Mouse (Mus musculus) liver, embryonic 15.5 days (tissue): ENCODE data around the gene Ap3s2. TPM values are rescaled to one million over a fixed set of nuclear protein-coding genes. Genes with fewer than 3 reads are reported as not detected.

ENCODE experiments used
- ATAC-seq: fragments of 200-750 bp; cut with Nextera tagmentation; 2 replicates; pipeline ENCODE4 v1.8.0; 2017; ENCODE audit warnings: moderate number of reproducible peaks, mild to moderate bottlenecking, moderate library complexity; ENCODE audit not compliant: insufficient read depth
- H3K27ac ChIP-seq: fragments of 300-500 bp; sonication (generic); replicated peaks from 2 replicates; pipeline ENCODE4 v1.5.1; 2015; ENCODE audit warnings: mild to moderate bottlenecking, inconsistent platforms
- H3K27me3 ChIP-seq: fragments of 300-500 bp; sonication (generic); 2 replicates; pipeline ENCODE4 v1.6.1; 2015; ENCODE audit warnings: mild to moderate bottlenecking, inconsistent platforms
- H3K36me3 ChIP-seq: fragments of 300-500 bp; sonication (generic); replicated peaks from 2 replicates; pipeline ENCODE4 v1.6.1; 2015; ENCODE audit warnings: moderate library complexity, mild to moderate bottlenecking, inconsistent platforms
- H3K4me1 ChIP-seq: fragments of 300-500 bp; sonication (generic); replicated peaks from 2 replicates; pipeline ENCODE4 v1.6.1; 2015; ENCODE audit warnings: inconsistent platforms
- H3K4me2 ChIP-seq: fragments of 300-500 bp; sonication (generic); 2 replicates; pipeline ENCODE4 v1.6.1; 2015; ENCODE audit warnings: moderate library complexity, mild to moderate bottlenecking, inconsistent platforms
- H3K4me3 ChIP-seq: fragments of 300-500 bp; sonication (generic); replicated peaks from 2 replicates; pipeline ENCODE4 v1.5.1; 2015; ENCODE audit warnings: mild to moderate bottlenecking, inconsistent platforms
- H3K9ac ChIP-seq: fragments of 300-500 bp; sonication (generic); 2 replicates; pipeline ENCODE4 v1.6.1; 2015; ENCODE audit warnings: moderate library complexity, mild to moderate bottlenecking, inconsistent platforms
- H3K9me3 ChIP-seq: fragments of 300-500 bp; sonication (generic); replicated peaks from 2 replicates; pipeline ENCODE4 v1.6.1; 2016; ENCODE audit warnings: inconsistent platforms
- WGBS: fragments of 180-500 bp; shearing (Covaris S2); methylation state at CpG from one replicate; pipeline ENCODE4 v1.1.7; 2015; ENCODE audit warnings: mixed read lengths; ENCODE audit not compliant: insufficient replicate concordance; 5-methylcytosine and 5-hydroxymethylcytosine counted together
- polyA plus RNA-seq: library from polyadenylated mRNA; unstranded; fragments of >200 nt; fragmentation: Nextera tagmentation; extraction: Ambion mirVana; gene quantifications from 2 replicates; pipeline ENCODE4 v1.2.1, GENCODE M21; 2015

Gene Ap3s2
- polyA plus RNA-seq, 1 experiment from 2014 or later = 9.5 TPM

- Histone ChIP-seq H3K4me3 (no peak overlapping the region), H3K4me2 (no peak overlapping the region), H3K9me3 (no peaks in the 10 kb centered on the region), H3K4me1 (no peaks in the 10 kb centered on the region), H3K36me3 (peaks cover 10% of the 10 kb centered on the region), H3K27me3 (no peaks in the 10 kb centered on the region), H3K9ac (no peak overlapping the region), H3K27ac (no peak overlapping the region)
- WGBS = 76% methylated on average over 7 of the region's 7 CpGs
- no peak for ATAC-seq
Observed at GRCm38 (mm10) chr7:79883613-79884334, 36.7 kb downstream of the Ap3s2 start.

GRCm38 (mm10) chr7:79881901-79882300, 38.5 kb downstream of the Ap3s2 start:
- Histone ChIP-seq H3K27ac (no peak overlapping the region), H3K9ac (no peak overlapping the region), H3K4me3 (no peak overlapping the region), H3K4me1 (no peaks in the 10 kb centered on the region), H3K27me3 (no peaks in the 10 kb centered on the region), H3K36me3 (peaks cover 10% of the 10 kb centered on the region), H3K4me2 (no peak overlapping the region), H3K9me3 (no peaks in the 10 kb centered on the region)
- no peak for ATAC-seq
- 79% methylated on average over 6 of the region's 6 CpGs for WGBS

- 62% methylated on average over 3 of the region's 3 CpGs for WGBS
- Histone ChIP-seq H3K4me2 (no peak overlapping the region), H3K9ac (no peak overlapping the region), H3K4me3 (no peak overlapping the region), H3K36me3 (peaks cover 10% of the 10 kb centered on the region), H3K27ac (no peak overlapping the region), H3K27me3 (no peaks in the 10 kb centered on the region), H3K9me3 (no peaks in the 10 kb centered on the region), H3K4me1 (no peaks in the 10 kb centered on the region)
- no peak for ATAC-seq
Observed at GRCm38 (mm10) chr7:79880998-79881397, 39.5 kb downstream of the Ap3s2 start.

GRCm38 (mm10) chr7:79880033-79880432, 40.4 kb downstream of the Ap3s2 start:
- Histone ChIP-seq H3K27ac (no peak overlapping the region), H3K27me3 (no peaks in the 10 kb centered on the region), H3K4me1 (no peaks in the 10 kb centered on the region), H3K36me3 (peaks cover 10% of the 10 kb centered on the region), H3K9me3 (no peaks in the 10 kb centered on the region), H3K9ac (no peak overlapping the region), H3K4me3 (no peak overlapping the region), H3K4me2 (no peak overlapping the region)
- ATAC-seq = no peak
- 73% methylated on average over 6 of the region's 6 CpGs for WGBS

- WGBS = 59% methylated on average over 2 of the region's 2 CpGs
- ATAC-seq = no peak
Observed at GRCm38 (mm10) chr7:79878455-79879025, 41.9 kb downstream of the Ap3s2 start.

GRCm38 (mm10) chr7:79873407-79873806, 47.0 kb downstream of the Ap3s2 start:
- no peaks in the 10 kb centered on the region for H3K36me3 ChIP-seq
- H3K27ac ChIP-seq = no peak overlapping the region
- no peaks in the 10 kb centered on the region for H3K27me3 ChIP-seq
- H3K9me3 ChIP-seq = no peaks in the 10 kb centered on the region
- H3K4me3 ChIP-seq = no peak overlapping the region
- H3K4me1 ChIP-seq = no peaks in the 10 kb centered on the region
- no peak overlapping the region for H3K4me2 ChIP-seq
- no peak for ATAC-seq
- WGBS = 62% methylated on average over 6 of the region's 6 CpGs
- no peak overlapping the region for H3K9ac ChIP-seq

More at GRCm38 (mm10) chr7:79878455-79879025, 41.9 kb downstream of the Ap3s2 start:
- H3K27ac ChIP-seq = no peak overlapping the region
- no peaks in the 10 kb centered on the region for H3K4me1 ChIP-seq
- H3K27me3 ChIP-seq = no peaks in the 10 kb centered on the region
- no peak overlapping the region for H3K4me2 ChIP-seq
- H3K4me3 ChIP-seq = no peak overlapping the region
- H3K9ac ChIP-seq = no peak overlapping the region
- peaks cover 10% of the 10 kb centered on the region for H3K36me3 ChIP-seq
- H3K9me3 ChIP-seq = no peaks in the 10 kb centered on the region

GRCm38 (mm10) chr7:79871797-79872345, 48.6 kb downstream of the Ap3s2 start:
- H3K4me2 ChIP-seq = no peak overlapping the region
- no peaks in the 10 kb centered on the region for H3K4me1 ChIP-seq
- 65% methylated on average over 6 of the region's 6 CpGs for WGBS
- no peak overlapping the region for H3K4me3 ChIP-seq
- H3K36me3 ChIP-seq = no peaks in the 10 kb centered on the region
- no peak overlapping the region for H3K27ac ChIP-seq
- H3K9ac ChIP-seq = no peak overlapping the region
- no peak for ATAC-seq
- no peaks in the 10 kb centered on the region for H3K27me3 ChIP-seq
- H3K9me3 ChIP-seq = no peaks in the 10 kb centered on the region

GRCm38 (mm10) chr7:79869072-79869719, 51.3 kb downstream of the Ap3s2 start:
- Histone ChIP-seq H3K27me3 (no peaks in the 10 kb centered on the region), H3K36me3 (no peaks in the 10 kb centered on the region), H3K27ac (no peak overlapping the region), H3K9ac (no peak overlapping the region), H3K4me2 (no peak overlapping the region), H3K4me1 (no peaks in the 10 kb centered on the region), H3K4me3 (no peak overlapping the region), H3K9me3 (no peaks in the 10 kb centered on the region)
- ATAC-seq = no peak
- 32% methylated on average over 6 of the region's 6 CpGs for WGBS

- no peaks in the 10 kb centered on the region for H3K4me1 ChIP-seq
- H3K27me3 ChIP-seq = no peaks in the 10 kb centered on the region
- ATAC-seq = no peak
- H3K9ac ChIP-seq = no peak overlapping the region
- H3K9me3 ChIP-seq = no peaks in the 10 kb centered on the region
- WGBS = 66% methylated on average over 7 of the region's 7 CpGs
- H3K4me3 ChIP-seq = no peak overlapping the region
- no peaks in the 10 kb centered on the region for H3K36me3 ChIP-seq
- H3K4me2 ChIP-seq = no peak overlapping the region
- no peak overlapping the region for H3K27ac ChIP-seq
Observed at GRCm38 (mm10) chr7:79868475-79868874, 52.0 kb downstream of the Ap3s2 start.

GRCm38 (mm10) chr7:79867861-79868260, 52.6 kb downstream of the Ap3s2 start:
- ATAC-seq = no peak
- 67% methylated on average over 13 of the region's 13 CpGs for WGBS
- Histone ChIP-seq H3K36me3 (no peaks in the 10 kb centered on the region), H3K4me1 (no peaks in the 10 kb centered on the region), H3K27me3 (no peaks in the 10 kb centered on the region), H3K9me3 (no peaks in the 10 kb centered on the region), H3K4me2 (no peak overlapping the region), H3K4me3 (no peak overlapping the region), H3K27ac (no peak overlapping the region), H3K9ac (no peak overlapping the region)

- no peak for ATAC-seq
- H3K9ac ChIP-seq = no peak overlapping the region
- no peak overlapping the region for H3K4me3 ChIP-seq
- 71% methylated on average over 3 of the region's 3 CpGs for WGBS
- no peak overlapping the region for H3K4me2 ChIP-seq
- no peaks in the 10 kb centered on the region for H3K4me1 ChIP-seq
- H3K9me3 ChIP-seq = no peaks in the 10 kb centered on the region
- H3K36me3 ChIP-seq = no peaks in the 10 kb centered on the region
- no peak overlapping the region for H3K27ac ChIP-seq
- H3K27me3 ChIP-seq = no peaks in the 10 kb centered on the region
Observed at GRCm38 (mm10) chr7:79866294-79867000, 54.0 kb downstream of the Ap3s2 start.
